Mouse (Mus musculus) embryonic facial prominence, embryonic 15.5 days (tissue): ENCODE measurements around the gene Myo6. TPM values are rescaled to one million over a fixed set of nuclear protein-coding genes. Genes with fewer than 3 reads are reported as not detected.

Experiments used
- ATAC-seq: fragments of 200-750 bp; cut with Nextera tagmentation; 2 replicates; pipeline ENCODE4 v1.8.0; 2017; ENCODE audit warnings: low read depth, moderate TSS enrichment; ENCODE audit not compliant: insufficient number of reproducible peaks, low FRiP score, low TSS enrichment
- H3K27ac ChIP-seq: fragments of 300-500 bp; sonication (generic); replicated peaks from 2 replicates; pipeline ENCODE4 v1.5.1; 2015; ENCODE audit warnings: mild to moderate bottlenecking, inconsistent platforms
- H3K27me3 ChIP-seq: fragments of 300-500 bp; sonication (generic); 2 replicates; pipeline ENCODE4 v1.6.1; 2015; ENCODE audit warnings: inconsistent platforms
- H3K36me3 ChIP-seq: fragments of 300-500 bp; sonication (generic); 2 replicates; pipeline ENCODE4 v1.6.1; 2015; ENCODE audit warnings: mild to moderate bottlenecking, inconsistent platforms
- H3K4me1 ChIP-seq: fragments of 300-500 bp; sonication (generic); 2 replicates; pipeline ENCODE4 v1.6.1; 2015; ENCODE audit warnings: inconsistent platforms
- H3K4me2 ChIP-seq: fragments of 300-500 bp; sonication (generic); replicated peaks from 2 replicates; pipeline ENCODE4 v1.6.1; 2015; ENCODE audit warnings: mild to moderate bottlenecking, inconsistent platforms
- H3K4me3 ChIP-seq: fragments of 300-500 bp; sonication (generic); replicated peaks from 2 replicates; pipeline ENCODE4 v1.5.1; 2015; ENCODE audit warnings: mild to moderate bottlenecking, inconsistent platforms
- H3K9ac ChIP-seq: fragments of 300-500 bp; sonication (generic); 2 replicates; pipeline ENCODE4 v1.6.1; 2015; ENCODE audit warnings: inconsistent platforms
- H3K9me3 ChIP-seq: fragments of 300-500 bp; sonication (generic); replicated peaks from 2 replicates; pipeline ENCODE4 v1.6.1; 2016; ENCODE audit warnings: inconsistent platforms
- WGBS: fragments of 180-500 bp; shearing (Covaris S2); methylation state at CpG from one replicate; pipeline ENCODE4 v1.1.7; 2015; 5-methylcytosine and 5-hydroxymethylcytosine counted together
- polyA plus RNA-seq: library from polyadenylated mRNA; unstranded; fragments of >200 nt; fragmentation: Nextera tagmentation; extraction: Ambion mirVana; gene quantifications from 2 replicates; pipeline ENCODE4 v1.2.1, GENCODE M21; 2015

Gene Myo6
- polyA plus RNA-seq, 1 experiment from 2014 or later: 23.3 TPM

DNA sequence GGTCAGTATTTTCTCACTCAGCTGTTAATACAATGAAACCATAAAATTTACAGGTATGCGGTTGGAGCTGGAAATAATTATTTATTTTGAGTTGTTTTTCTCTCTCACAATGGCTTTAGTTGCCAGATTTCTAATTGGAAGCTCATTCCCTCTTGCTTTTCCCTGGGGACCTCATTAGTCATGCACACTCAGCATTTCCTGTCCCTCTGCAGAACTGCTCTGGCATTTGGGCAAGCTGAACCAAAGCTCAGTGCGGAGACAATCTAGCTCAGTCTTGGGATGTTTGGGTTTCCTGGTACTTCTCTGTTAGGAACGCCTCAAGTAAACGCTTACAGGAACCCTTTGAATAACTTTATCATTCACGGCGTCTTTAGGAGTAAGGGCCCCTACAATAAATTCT, 76.9 kb downstream of the Myo6 start:
- no peak overlapping the region for H3K4me2 ChIP-seq
- H3K4me3 ChIP-seq: no peak overlapping the region
- no peak for ATAC-seq
- no peaks in the 10 kb centered on the region; the same call in 1 of the 2 replicates for H3K9me3 ChIP-seq
- WGBS: 39% methylated on average over 6 of the region's 6 CpGs
- H3K36me3 ChIP-seq: no peaks in the 10 kb centered on the region
- peaks cover 6% of the 10 kb centered on the region; the same call in 1 of the 2 replicates for H3K4me1 ChIP-seq
- no peak overlapping the region for H3K9ac ChIP-seq
- no peak overlapping the region for H3K27ac ChIP-seq
- H3K27me3 ChIP-seq: no peaks in the 10 kb centered on the region

DNA sequence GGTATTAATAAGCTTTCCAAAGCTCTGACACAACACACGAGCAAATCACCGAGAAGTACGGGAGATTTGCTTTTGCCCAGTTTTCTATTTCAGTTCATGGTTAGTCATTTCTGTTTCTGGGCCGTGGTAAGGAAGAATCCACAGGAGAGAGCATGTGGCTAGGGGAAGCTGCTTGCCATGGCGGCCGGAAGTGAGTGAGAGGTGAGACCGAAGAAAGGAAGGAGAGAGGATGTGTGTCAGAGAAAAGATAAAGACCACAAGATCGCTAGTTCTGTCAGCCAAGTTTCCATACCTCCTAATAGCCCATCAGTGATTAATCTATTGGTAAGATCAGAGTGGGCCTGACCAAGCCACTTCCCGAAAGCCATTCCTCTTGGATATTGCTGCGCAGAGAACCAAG, 87.3 kb downstream of the Myo6 start:
- ATAC-seq: no peak
- Histone ChIP-seq H3K4me3 (no peak overlapping the region), H3K36me3 (no peaks in the 10 kb centered on the region), H3K27ac (no peak overlapping the region), H3K4me1 (no peaks in the 10 kb centered on the region; the same call in 1 of the 2 replicates), H3K9ac (no peak overlapping the region), H3K9me3 (no peaks in the 10 kb centered on the region), H3K27me3 (no peaks in the 10 kb centered on the region), H3K4me2 (no peak overlapping the region)
- 90% methylated on average over 10 of the region's 10 CpGs for whole genome bisulfite sequencing

DNA sequence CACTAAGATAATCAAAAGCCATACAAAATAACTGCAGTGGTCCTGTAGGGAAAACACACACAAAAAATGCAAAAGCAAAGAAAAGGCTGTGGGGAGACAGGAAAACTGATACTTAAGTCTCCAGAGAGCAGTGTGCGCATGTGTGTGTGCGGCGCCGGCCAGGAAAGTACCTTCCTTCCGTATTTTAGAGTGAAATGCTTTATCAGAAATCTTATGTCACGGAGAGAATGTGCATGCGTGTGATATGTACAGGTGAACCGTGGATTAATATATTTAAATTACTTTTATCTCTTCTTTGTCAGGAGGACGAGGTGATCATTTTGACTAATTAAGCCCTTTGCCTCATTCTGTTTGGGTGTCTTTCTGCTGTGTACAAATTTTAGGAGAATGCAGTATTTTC, 88.4 kb downstream of the Myo6 start:
- 81% methylated on average over 9 of the region's 9 CpGs for WGBS
- Histone ChIP-seq H3K9me3 (no peaks in the 10 kb centered on the region), H3K27me3 (no peaks in the 10 kb centered on the region), H3K4me2 (no peak overlapping the region), H3K4me3 (no peak overlapping the region), H3K27ac (peak overlapping the region; percentile 72), H3K36me3 (no peaks in the 10 kb centered on the region), H3K9ac (no peak overlapping the region), H3K4me1 (peaks cover 4% of the 10 kb centered on the region; the same call in 1 of the 2 replicates)
- no peak for ATAC-seq

DNA sequence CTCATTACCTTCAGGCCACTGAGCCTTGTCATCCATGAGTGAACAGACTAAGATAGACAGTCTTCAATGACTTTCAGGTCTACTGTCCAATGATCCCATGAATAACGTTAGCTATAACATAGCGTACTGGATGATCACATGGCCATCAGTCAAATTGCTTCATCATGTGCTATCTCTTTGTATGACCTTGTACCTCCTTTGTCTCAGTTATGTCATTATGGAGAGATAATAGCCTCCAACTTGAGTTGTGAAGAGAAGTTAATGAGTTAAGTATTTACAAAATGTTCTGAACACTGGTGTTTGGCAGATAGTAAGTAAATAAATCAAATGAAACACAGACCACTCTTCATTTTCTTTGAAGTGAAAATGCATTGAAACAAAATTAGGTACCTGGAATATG, 91.7 kb downstream of the Myo6 start:
- Histone ChIP-seq H3K4me3 (no peak overlapping the region), H3K36me3 (no peaks in the 10 kb centered on the region), H3K9ac (no peak overlapping the region), H3K9me3 (no peaks in the 10 kb centered on the region), H3K4me2 (no peak overlapping the region), H3K27me3 (no peaks in the 10 kb centered on the region), H3K4me1 (peaks cover 7% of the 10 kb centered on the region; the same call in 1 of the 2 replicates), H3K27ac (no peak overlapping the region)
- no peak for ATAC-seq
- WGBS: 92% methylated on average over 2 of the region's 2 CpGs

DNA sequence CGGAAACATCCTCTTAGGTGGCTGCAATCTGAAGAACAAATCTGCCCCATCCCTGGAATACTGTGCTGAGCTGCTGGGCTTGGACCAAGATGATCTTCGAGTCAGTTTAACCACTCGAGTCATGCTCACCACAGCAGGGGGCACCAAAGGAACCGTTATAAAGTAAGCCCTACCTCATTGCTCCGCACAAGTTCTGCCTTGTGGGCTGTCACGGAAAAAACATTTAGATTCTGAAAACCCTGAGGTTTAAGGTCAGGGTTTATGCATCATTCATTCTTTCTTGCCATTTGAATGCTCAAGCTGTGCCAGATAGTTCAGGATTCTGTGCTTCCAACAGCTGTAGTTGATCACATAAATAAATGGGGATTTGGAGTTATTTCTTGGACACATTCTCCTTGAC, 93.6 kb downstream of the Myo6 start:
- H3K27me3 ChIP-seq: no peaks in the 10 kb centered on the region
- no peaks in the 10 kb centered on the region for H3K9me3 ChIP-seq
- no peak overlapping the region for H3K4me2 ChIP-seq
- peak; percentile 61; the same call in 1 of the 2 replicates for ATAC-seq
- 43% methylated on average over 6 of the region's 6 CpGs for WGBS
- no peaks in the 10 kb centered on the region for H3K36me3 ChIP-seq
- H3K27ac ChIP-seq: peak overlapping the region; percentile 73
- no peak overlapping the region for H3K9ac ChIP-seq
- H3K4me3 ChIP-seq: no peak overlapping the region
- H3K4me1 ChIP-seq: 0 out of 2 replicates have a peak, but pooled peaks cover 10% of the 10 kb centered on the region

DNA sequence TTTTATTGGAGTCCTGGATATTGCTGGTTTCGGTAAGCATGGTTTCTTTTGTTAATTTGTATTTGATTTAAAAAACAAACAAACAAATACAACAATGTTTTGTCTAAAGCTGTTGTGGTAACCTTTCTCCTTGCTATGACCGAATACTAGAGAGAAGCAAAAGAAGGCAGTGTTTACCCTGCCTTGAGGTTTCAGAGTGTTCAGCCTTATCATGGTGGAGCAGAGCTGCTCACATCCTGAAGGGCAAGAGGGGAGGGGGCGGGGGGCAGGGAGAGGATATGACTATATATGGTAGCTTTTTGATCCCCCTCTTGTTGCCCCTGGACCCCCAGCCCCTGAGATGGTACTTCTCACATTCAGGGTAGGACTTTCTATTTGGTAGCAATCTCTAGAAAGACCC, 96.1 kb downstream of the Myo6 start:
- H3K36me3 ChIP-seq: no peaks in the 10 kb centered on the region
- no peaks in the 10 kb centered on the region for H3K9me3 ChIP-seq
- no peak overlapping the region for H3K4me3 ChIP-seq

DNA sequence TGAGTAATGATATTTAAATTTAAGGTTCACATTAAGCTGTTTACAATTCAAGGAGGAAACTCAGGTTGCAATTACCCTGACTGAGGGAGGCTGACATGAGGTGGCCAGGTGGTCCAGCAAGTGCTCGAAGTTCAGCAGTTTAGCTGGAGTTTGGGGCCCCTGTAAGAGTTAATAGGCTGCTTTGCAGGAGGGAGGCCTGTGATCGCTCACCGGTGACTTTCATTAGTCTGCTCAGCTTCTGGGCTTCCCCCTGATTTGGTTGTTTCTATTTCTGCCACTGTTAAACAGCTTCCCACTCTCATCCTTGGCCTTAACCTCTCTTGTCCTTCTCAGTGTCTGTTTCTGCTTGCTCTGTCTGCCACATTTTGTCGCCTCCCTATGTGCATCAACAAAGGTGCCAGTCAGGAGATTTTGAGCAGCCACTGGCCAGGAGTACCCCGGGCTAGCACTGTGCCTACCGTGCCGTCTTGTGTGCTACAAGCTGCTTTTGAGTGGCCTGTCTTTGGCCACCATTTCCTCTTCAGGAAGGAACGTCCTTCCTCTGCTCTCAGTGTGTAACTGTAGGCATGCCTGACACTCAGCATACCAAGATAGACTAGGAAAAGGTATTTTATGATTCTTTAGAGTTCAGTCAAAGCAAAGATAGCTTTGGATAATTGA, 97.7 kb downstream of the Myo6 start:
- H3K4me1 ChIP-seq: 0 out of 2 replicates have a peak, but pooled peaks cover 10% of the 10 kb centered on the region
- H3K4me2 ChIP-seq: no peak overlapping the region
- no peak overlapping the region for H3K27ac ChIP-seq
- 35% methylated on average over 8 of the region's 8 CpGs for WGBS
- H3K36me3 ChIP-seq: no peaks in the 10 kb centered on the region
- no peak for ATAC-seq
- no peaks in the 10 kb centered on the region for H3K27me3 ChIP-seq
- no peaks in the 10 kb centered on the region for H3K9me3 ChIP-seq
- no peak overlapping the region for H3K9ac ChIP-seq
- H3K4me3 ChIP-seq: no peak overlapping the region

More for the DNA sequence above, 96.1 kb downstream of the Myo6 start:
- Histone ChIP-seq H3K4me2 (no peak overlapping the region), H3K4me1 (0 out of 2 replicates have a peak, but pooled peaks cover 10% of the 10 kb centered on the region), H3K9ac (no peak overlapping the region), H3K27ac (no peak overlapping the region), H3K27me3 (no peaks in the 10 kb centered on the region)
- no peak for ATAC-seq
- 82% methylated on average over 3 of the region's 3 CpGs for WGBS

DNA sequence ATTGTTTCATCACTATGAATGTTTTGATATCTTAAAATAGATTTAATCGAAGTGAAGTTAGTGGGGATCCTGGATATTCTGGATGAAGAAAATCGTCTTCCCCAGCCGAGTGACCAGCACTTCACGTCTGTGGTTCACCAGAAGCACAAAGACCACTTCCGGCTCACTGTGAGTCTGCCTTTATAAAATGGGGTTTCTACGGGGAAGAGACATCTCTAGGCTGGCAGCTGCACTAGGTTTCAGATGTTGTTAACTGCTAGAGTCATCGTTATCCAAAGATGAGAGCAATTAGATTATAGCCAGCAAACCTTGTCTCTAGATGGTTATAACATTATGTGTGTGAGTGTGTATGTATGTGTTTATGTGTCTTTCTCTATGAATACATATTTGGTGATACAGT, 101.3 kb downstream of the Myo6 start:
- Histone ChIP-seq H3K36me3 (0 out of 2 replicates have a peak, but pooled peaks cover 2% of the 10 kb centered on the region), H3K27ac (no peak overlapping the region), H3K4me3 (no peak overlapping the region), H3K4me2 (no peak overlapping the region), H3K9ac (no peak overlapping the region), H3K27me3 (no peaks in the 10 kb centered on the region), H3K4me1 (0 out of 2 replicates have a peak, but pooled peaks cover 3% of the 10 kb centered on the region), H3K9me3 (no peaks in the 10 kb centered on the region)
- WGBS: 84% methylated on average over 7 of the region's 7 CpGs
- ATAC-seq: no peak

DNA sequence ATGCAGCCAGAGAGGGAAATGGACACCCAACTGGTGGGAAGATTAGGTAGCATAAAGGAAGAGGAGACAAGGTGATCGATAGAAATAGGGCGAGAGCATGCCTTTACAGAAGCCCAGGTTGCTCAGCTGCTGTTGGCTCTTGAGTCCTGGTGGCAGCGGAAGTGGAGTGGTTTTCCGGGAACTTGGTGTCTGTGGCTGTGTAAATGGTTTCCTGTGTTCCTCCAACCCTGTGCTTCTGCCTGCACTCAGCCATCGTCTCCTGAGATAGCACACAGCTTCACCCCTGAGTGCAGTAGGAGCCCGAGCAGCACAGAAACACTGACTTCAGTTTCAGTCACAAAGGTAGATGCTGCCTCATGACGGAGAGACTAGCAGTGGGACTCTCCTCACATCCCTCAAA, 101.7 kb downstream of the Myo6 start:
- ATAC-seq: no peak

DNA sequence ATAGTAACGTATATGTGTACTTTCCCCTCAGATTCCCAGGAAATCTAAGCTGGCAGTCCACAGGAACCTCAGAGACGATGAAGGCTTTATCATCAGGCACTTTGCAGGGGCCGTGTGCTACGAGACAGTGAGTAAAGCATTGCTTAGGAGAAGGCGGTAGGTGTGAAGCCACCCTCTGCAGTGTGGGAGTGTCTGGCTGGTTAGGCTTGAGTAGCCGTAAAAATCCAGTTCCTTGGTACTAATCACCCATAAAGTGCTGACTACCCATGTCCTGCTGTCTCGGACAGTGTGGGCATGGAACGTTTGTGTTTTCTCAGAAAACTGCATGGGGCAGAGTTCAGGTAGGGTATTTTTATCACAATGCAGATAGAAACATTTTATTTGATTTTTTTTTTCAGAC, 104.8 kb downstream of the Myo6 start:
- H3K4me2 ChIP-seq: no peak overlapping the region
- no peaks in the 10 kb centered on the region for H3K27me3 ChIP-seq
- no peak for ATAC-seq
- H3K27ac ChIP-seq: no peak overlapping the region
- no peaks in the 10 kb centered on the region for H3K9me3 ChIP-seq
- no peak overlapping the region for H3K4me3 ChIP-seq
- H3K36me3 ChIP-seq: 0 out of 2 replicates have a peak, but pooled peaks cover 2% of the 10 kb centered on the region
- H3K4me1 ChIP-seq: no peaks in the 10 kb centered on the region
- H3K9ac ChIP-seq: no peak overlapping the region
- WGBS: 83% methylated on average over 8 of the region's 8 CpGs

More for the DNA sequence above, 101.7 kb downstream of the Myo6 start:
- 0 out of 2 replicates have a peak, but pooled peaks cover 3% of the 10 kb centered on the region for H3K4me1 ChIP-seq
- no peaks in the 10 kb centered on the region for H3K27me3 ChIP-seq
- WGBS: 81% methylated on average over 7 of the region's 7 CpGs
- no peak overlapping the region for H3K4me3 ChIP-seq
- H3K4me2 ChIP-seq: no peak overlapping the region
- H3K9me3 ChIP-seq: no peaks in the 10 kb centered on the region
- H3K27ac ChIP-seq: no peak overlapping the region
- H3K36me3 ChIP-seq: 0 out of 2 replicates have a peak, but pooled peaks cover 2% of the 10 kb centered on the region
- H3K9ac ChIP-seq: no peak overlapping the region

DNA sequence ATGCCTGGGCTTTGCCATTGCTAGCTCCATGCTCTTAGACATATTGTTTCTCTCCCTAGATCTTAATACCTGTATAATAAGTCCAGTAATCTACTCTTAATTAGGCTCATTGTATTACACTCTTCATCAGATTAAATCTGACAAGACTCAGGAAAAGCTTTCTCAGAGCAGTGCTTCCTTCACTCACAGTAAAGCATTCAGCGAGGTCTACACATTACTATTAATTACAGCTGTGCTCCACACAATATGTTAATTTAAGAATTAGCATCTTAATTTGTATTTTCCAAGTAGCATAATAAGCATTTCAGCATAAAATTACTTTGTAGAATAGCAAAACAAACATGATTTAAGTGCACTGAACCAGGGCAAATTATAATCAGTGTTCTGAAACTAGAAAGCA, 108.1 kb downstream of the Myo6 start:
- no peak overlapping the region for H3K27ac ChIP-seq
- no peaks in the 10 kb centered on the region for H3K9me3 ChIP-seq
- 0 out of 2 replicates have a peak, but pooled peaks cover 2% of the 10 kb centered on the region for H3K36me3 ChIP-seq
- no peak overlapping the region for H3K4me2 ChIP-seq
- ATAC-seq: no peak
- H3K9ac ChIP-seq: no peak overlapping the region
- 54% methylated on average over 1 of the region's 1 CpGs for WGBS
- no peaks in the 10 kb centered on the region for H3K4me1 ChIP-seq
- no peak overlapping the region for H3K4me3 ChIP-seq
- no peaks in the 10 kb centered on the region for H3K27me3 ChIP-seq
